Mouse (Mus musculus) liver, embryonic 13.5 days (tissue): ENCODE results near the gene Gm17651. TPM values are rescaled to one million over a fixed set of nuclear protein-coding genes. Genes with fewer than 3 reads are reported as not detected.

Experiments used
- ATAC-seq: fragments of 200-750 bp; cut with Nextera tagmentation; 2 replicates; pipeline ENCODE4 v1.8.0; 2017; ENCODE audit warnings: low read depth, mild to moderate bottlenecking, moderate number of reproducible peaks, moderate library complexity
- DNase-seq: peaks from one replicate; pipeline ENCODE4 v3.0.0; 2022
- H3K27ac ChIP-seq: fragments of 300-500 bp; sonication (generic); 2 replicates; pipeline ENCODE4 v1.5.1; 2015; ENCODE audit warnings: moderate library complexity, mild to moderate bottlenecking, inconsistent platforms
- H3K27me3 ChIP-seq: fragments of 300-500 bp; sonication (generic); 2 replicates; pipeline ENCODE4 v1.6.1; 2015; ENCODE audit warnings: mild to moderate bottlenecking, inconsistent platforms
- H3K36me3 ChIP-seq: fragments of 300-500 bp; sonication (generic); 2 replicates; pipeline ENCODE4 v1.6.1; 2015; ENCODE audit warnings: mild to moderate bottlenecking, inconsistent platforms
- H3K4me1 ChIP-seq: fragments of 300-500 bp; sonication (generic); replicated peaks from 2 replicates; pipeline ENCODE4 v1.6.1; 2015; ENCODE audit warnings: inconsistent platforms
- H3K4me2 ChIP-seq: fragments of 300-500 bp; sonication (generic); 2 replicates; pipeline ENCODE4 v1.6.1; 2015; ENCODE audit warnings: inconsistent platforms, mild to moderate bottlenecking, moderate library complexity
- H3K4me3 ChIP-seq: fragments of 300-500 bp; sonication (generic); replicated peaks from 2 replicates; pipeline ENCODE4 v1.5.1; 2015; ENCODE audit warnings: mild to moderate bottlenecking, inconsistent platforms
- H3K9ac ChIP-seq: fragments of 300-500 bp; sonication (generic); 2 replicates; pipeline ENCODE4 v1.6.1; 2015; ENCODE audit warnings: mild to moderate bottlenecking, inconsistent platforms
- H3K9me3 ChIP-seq: fragments of 300-500 bp; sonication (generic); replicated peaks from 2 replicates; pipeline ENCODE4 v1.6.1; 2016; ENCODE audit warnings: inconsistent platforms
- WGBS: fragments of 180-500 bp; shearing (Covaris S2); methylation state at CpG from one replicate; pipeline ENCODE4 v1.1.7; 2015; ENCODE audit not compliant: insufficient replicate concordance; 5-methylcytosine and 5-hydroxymethylcytosine counted together
- polyA plus RNA-seq: library from polyadenylated mRNA; unstranded; fragments of >200 nt; fragmentation: Nextera tagmentation; extraction: Ambion mirVana; gene quantifications from 2 replicates; pipeline ENCODE4 v1.2.1, GENCODE M21; 2015

Gene Gm17651
- polyA plus RNA-seq, 1 experiment from 2014 or later = not detected

DNA sequence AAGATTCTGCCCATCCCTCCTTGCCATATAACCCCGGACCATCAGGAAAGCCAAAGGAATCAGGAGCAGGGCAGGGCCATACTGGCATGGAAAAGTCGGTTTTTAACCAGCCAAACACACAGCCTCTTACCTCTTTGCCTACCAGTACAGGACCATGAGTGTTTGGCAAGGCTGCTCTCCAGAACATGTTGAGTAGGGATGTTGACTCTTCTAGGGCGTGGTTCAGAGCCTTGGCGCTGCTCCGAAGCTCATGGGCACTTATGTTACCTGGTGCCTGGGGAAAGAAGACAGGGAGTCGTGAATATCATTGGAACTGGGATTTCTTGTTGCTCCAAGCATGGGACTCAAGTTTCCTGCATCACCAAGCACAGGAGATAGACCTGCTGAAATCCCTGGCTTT lies 19.3 kb upstream of the Gm17651 start:
- no peak overlapping the region for H3K9ac ChIP-seq
- H3K9me3 ChIP-seq = no peaks in the 10 kb centered on the region
- no peaks in the 10 kb centered on the region for H3K27me3 ChIP-seq
- DNase-seq (no peak), ATAC-seq (no peak)
- no peak overlapping the region for H3K27ac ChIP-seq
- no peak overlapping the region for H3K4me2 ChIP-seq
- no peaks in the 10 kb centered on the region for H3K4me1 ChIP-seq
- 62% methylated on average over 6 of the region's 6 CpGs for WGBS
- no peak overlapping the region for H3K4me3 ChIP-seq
- H3K36me3 ChIP-seq = no peaks in the 10 kb centered on the region

- Histone ChIP-seq H3K9me3 (no peaks in the 10 kb centered on the region), H3K4me2 (no peak overlapping the region), H3K27me3 (no peaks in the 10 kb centered on the region), H3K27ac (no peak overlapping the region), H3K36me3 (no peaks in the 10 kb centered on the region), H3K4me3 (no peak overlapping the region), H3K4me1 (no peaks in the 10 kb centered on the region), H3K9ac (no peak overlapping the region)
- 67% methylated on average over 12 of the region's 12 CpGs for WGBS
- no peak for ATAC-seq
- DNase-seq = no peak
Observed at GRCm38 (mm10) chr3:97691443-97692017, 17.0 kb upstream of the Gm17651 start.

DNA sequence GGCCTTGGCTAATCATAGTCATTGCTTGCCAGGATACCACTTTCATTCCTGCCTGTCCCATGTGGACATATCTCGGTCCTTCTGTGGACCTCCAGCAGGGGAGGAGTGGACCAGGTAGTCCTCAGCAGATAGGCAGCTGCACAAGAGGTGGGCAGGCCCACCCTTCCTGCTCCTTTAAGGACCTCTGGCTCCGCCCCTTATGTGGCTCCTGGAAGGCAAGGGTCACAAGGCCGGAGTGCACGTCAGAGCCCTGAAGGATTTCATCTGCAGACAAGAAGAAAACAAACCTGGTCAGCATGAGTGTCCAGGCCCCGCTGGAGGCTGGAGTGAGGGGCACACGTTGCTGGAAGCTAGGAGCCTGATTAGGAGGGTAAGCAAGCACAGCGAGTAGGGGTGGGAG lies 16.1 kb upstream of the Gm17651 start:
- Histone ChIP-seq H3K4me3 (no peak overlapping the region), H3K9me3 (no peaks in the 10 kb centered on the region), H3K36me3 (no peaks in the 10 kb centered on the region), H3K27ac (no peak overlapping the region), H3K4me2 (no peak overlapping the region), H3K4me1 (no peaks in the 10 kb centered on the region), H3K27me3 (no peaks in the 10 kb centered on the region), H3K9ac (no peak overlapping the region)
- 56% methylated on average over 7 of the region's 7 CpGs for WGBS
- DNase-seq (no peak), ATAC-seq (no peak)

DNA sequence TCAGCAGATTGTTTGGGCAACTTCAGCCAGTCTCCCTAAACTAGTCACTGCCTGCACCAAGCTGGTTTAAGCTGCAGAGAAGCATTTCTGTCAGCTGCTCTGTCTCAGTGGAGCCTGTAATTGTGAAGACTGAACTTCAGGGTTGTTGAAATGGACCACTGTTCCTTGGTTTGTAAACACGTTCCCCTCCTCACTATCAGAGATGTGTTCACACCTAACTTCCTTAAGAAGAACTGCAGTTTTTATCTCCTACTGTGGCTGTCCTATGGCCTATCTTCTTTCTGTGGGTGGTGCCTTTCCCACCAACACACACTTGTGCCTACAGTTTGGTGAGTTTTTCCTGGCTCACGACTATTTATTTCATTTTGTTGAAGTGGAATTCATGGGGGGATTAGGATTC lies 14.8 kb upstream of the Gm17651 start:
- Histone ChIP-seq H3K4me1 (peaks cover under 1% of the 10 kb centered on the region), H3K9me3 (no peaks in the 10 kb centered on the region), H3K4me3 (no peak overlapping the region), H3K36me3 (no peaks in the 10 kb centered on the region), H3K27ac (no peak overlapping the region), H3K9ac (no peak overlapping the region), H3K27me3 (peaks cover 3% of the 10 kb centered on the region), H3K4me2 (no peak overlapping the region)
- 21% methylated on average over 2 of the region's 2 CpGs for WGBS
- DNase-seq (no peak), ATAC-seq (no peak)

DNA sequence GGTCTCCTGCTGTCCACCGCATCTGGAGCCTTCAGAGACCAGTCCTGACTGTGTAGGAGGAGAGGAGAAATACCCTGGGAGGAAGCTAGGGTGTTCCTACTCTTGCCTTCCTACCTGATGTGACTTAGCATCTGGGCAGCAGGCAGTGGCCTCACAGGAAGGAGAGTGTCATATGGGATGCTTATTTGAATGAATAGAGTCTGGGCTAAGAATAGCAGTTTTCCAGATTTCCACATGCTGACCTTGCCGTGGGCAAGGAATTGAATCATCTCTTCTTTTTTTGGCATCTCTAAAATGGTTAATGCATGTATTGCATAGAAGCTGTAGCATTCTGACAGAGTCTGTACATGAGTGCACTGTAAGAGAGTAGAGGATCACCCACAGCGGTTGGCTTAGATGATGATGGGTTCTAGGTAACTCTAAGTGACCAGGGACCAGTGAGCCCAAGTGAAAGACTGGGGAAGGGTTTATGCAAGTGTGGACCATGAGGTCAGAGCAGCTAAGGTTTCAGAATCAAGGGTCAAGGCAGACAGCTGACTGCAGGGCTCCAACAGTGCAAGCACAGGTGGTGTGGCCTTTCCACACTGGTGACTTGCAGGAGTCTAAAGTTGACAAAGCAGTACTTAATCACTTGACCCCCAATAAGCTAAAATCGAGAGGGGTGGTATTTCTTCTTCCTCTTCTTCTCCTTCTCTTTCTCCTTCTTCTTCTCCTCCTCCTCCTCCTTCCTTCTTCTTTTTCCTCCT lies 12.1 kb upstream of the Gm17651 start:
- H3K4me1 ChIP-seq = peaks cover 17% of the 10 kb centered on the region
- ATAC-seq = no peak
- no peak for DNase-seq
- no peak overlapping the region for H3K4me2 ChIP-seq
- H3K27ac ChIP-seq = no peak overlapping the region
- no peaks in the 10 kb centered on the region for H3K9me3 ChIP-seq
- no peak overlapping the region for H3K4me3 ChIP-seq
- H3K36me3 ChIP-seq = no peaks in the 10 kb centered on the region
- peaks cover 27% of the 10 kb centered on the region for H3K27me3 ChIP-seq
- no peak overlapping the region for H3K9ac ChIP-seq
- WGBS = 57% methylated on average over 4 of the region's 4 CpGs

DNA sequence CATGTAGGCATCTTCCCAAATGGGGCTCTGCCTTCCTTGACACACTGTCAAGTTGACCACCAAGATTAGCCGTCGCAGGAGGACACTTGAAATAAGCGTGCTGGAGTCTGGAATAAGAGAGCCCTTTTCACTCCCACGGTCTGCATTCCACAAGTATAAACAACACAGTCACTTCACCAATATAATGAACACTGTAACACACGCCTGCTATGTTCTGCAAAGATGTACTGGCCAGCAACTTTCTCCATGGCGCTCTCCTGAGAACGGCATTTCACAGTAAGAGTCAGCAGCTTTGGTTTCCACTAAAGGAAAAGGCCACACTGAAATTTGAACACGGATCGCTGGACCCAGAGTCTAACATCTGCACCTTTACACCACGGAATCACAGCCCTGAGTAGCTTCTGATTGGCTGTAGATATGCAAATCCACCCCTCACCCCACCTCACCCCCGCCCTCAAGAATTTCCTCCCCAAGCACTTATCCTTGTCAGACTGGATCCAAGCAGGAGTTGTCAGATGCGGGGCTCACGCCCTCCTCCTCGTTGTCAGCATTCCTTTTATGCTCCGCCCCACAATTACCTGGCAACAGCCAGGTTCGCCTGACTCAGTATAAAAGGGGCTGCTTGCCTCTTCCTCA lies 9.2 kb upstream of the Gm17651 start:
- ATAC-seq = no peak
- H3K4me2 ChIP-seq = no peak overlapping the region
- no peaks in the 10 kb centered on the region for H3K9me3 ChIP-seq
- DNase-seq = no peak
- no peak overlapping the region for H3K27ac ChIP-seq
- no peak overlapping the region for H3K4me3 ChIP-seq
- H3K4me1 ChIP-seq = peaks cover 29% of the 10 kb centered on the region
- H3K27me3 ChIP-seq = peaks cover 27% of the 10 kb centered on the region
- no peak overlapping the region for H3K9ac ChIP-seq
- WGBS = 19% methylated on average over 16 of the region's 16 CpGs
- H3K36me3 ChIP-seq = no peaks in the 10 kb centered on the region

DNA sequence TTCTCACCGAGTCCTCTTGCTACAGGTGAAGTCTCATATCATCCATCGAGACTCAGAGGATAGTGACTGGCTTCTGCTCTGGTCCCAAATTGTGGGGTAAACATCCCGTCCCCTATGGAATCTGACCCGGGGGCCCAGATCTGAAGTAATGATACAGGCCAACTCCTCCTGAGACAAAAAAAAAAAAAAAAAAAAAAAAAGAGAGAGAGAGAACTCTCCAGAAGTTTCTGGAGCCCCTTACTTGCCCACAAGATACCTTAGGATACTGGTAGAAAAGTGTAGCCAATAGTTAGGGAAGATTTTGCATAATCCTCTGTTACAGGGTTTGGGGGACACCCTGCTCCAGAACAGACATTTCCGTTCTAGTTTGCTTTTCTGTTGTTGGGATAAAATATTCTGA lies 8.1 kb upstream of the Gm17651 start:
- H3K27ac ChIP-seq = no peak overlapping the region
- H3K4me3 ChIP-seq = peak overlapping the region; percentile 59
- DNase-seq = no peak
- no peaks in the 10 kb centered on the region for H3K9me3 ChIP-seq
- peaks cover 29% of the 10 kb centered on the region for H3K4me1 ChIP-seq
- peak overlapping the region; percentile 63; the same call in 1 of the 2 replicates for H3K9ac ChIP-seq
- H3K27me3 ChIP-seq = peaks cover 27% of the 10 kb centered on the region
- 19% methylated on average over 5 of the region's 5 CpGs for WGBS
- no peaks in the 10 kb centered on the region for H3K36me3 ChIP-seq
- ATAC-seq = no peak
- peak overlapping the region; percentile 82 for H3K4me2 ChIP-seq

DNA sequence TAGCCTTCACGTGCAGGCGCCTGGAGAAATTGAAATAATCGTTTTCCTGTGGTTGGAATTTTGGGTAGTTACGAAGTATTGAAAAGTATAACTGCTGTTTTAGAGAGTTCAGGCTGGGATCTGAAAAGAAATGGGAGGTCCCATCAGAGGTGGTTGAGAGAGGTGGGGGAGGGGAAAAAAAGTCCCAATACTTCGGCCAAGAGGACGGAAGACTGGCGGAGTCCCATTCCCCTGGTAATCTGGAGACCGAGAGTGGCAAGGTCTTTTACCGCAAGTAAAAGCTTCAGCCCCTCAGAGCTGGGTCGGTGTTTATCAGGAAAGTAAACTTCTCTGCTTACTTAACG lies 7.6 kb upstream of the Gm17651 start:
- ATAC-seq (no peak), DNase-seq (no peak)
- WGBS = 1% methylated on average over 11 of the region's 11 CpGs
- Histone ChIP-seq H3K4me1 (peaks cover 29% of the 10 kb centered on the region), H3K4me2 (peak overlapping the region; percentile 82), H3K9me3 (no peaks in the 10 kb centered on the region), H3K36me3 (no peaks in the 10 kb centered on the region), H3K27ac (no peak overlapping the region), H3K4me3 (peak overlapping the region; percentile 59), H3K27me3 (peaks cover 27% of the 10 kb centered on the region), H3K9ac (peak overlapping the region; percentile 63)

DNA sequence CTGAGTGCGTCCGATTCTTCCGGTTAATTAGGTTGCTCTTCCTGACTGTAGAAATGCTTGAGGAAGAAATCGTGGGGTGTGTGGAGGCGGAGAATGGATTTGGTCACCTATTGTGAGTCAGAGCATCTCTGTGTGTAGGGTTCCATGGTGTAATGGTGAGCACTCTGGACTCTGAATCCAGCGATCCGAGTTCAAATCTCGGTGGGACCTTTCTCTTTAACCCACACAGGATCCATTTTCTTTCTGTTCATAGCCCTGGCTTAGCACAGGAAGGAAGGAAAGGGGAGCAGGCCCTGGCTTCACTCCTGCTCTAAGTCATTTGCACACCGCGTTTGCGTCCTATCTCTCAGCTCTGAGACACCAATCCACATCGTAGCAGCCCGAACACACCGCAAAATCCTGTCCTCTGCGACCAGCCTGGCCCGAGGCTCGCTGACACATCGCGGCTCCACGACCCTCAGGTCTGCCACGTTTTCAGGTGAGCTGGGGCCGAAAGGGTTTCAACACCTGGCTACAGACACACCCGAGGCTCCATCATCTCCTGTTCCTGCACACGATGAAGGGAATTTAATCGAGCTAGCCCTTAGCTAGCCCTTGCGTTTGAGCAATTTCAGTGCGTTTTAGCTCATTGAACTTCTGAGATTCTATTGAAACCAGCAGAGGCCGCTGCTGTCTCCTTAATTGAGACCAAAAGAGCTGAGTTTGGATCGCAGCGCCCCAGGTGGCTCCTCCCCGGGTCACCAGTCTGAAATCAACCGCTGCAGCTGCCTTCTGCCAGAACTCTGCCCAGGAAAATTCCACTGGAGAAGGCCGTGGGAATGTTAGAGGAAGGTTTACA lies 7.0 kb upstream of the Gm17651 start:
- no peak overlapping the region for H3K27ac ChIP-seq
- H3K4me2 ChIP-seq = peak overlapping the region; percentile 82
- ATAC-seq = peak; percentile 49
- under 1% methylated on average over 33 of the region's 33 CpGs for WGBS
- H3K9me3 ChIP-seq = no peaks in the 10 kb centered on the region
- peak; percentile 47 for DNase-seq
- H3K4me1 ChIP-seq = peaks cover 29% of the 10 kb centered on the region
- H3K36me3 ChIP-seq = no peaks in the 10 kb centered on the region
- H3K9ac ChIP-seq = peak overlapping the region; percentile 63
- peaks cover 27% of the 10 kb centered on the region for H3K27me3 ChIP-seq
- H3K4me3 ChIP-seq = peak overlapping the region; percentile 59

DNA sequence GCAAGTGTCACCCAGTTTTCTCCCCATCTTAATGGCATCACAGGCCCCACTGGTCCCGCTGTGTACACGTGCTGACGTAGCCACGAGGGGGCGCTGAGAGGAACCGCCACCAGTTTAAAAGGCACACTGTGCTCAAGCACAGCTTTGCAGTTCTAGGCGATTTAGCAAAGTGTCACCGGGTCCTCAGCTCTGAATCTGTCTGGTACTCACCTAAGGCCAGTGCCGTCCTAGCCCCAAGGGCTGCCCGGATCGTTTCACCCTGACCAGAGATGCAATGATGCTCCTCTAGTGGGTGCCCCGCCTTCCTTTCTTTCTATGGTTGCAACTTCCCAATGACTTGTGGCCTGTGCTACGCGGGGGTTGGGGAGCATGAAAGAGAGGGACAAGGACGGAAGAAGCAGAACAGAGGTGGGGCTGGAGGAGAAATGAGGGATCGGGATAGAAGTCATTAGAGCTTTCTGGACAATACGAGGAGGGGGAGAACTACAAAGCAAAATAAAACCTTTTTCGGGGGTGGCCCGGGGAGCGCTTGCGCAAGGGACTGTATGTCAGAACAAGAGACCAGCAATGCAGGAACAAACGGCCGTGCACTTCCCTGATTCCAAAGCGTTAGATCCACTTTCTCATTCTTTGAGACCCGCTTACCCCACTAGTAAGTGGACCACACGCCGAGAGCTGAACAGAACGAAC lies 6.3 kb upstream of the Gm17651 start:
- H3K4me1 ChIP-seq = peaks cover 29% of the 10 kb centered on the region
- peaks cover 27% of the 10 kb centered on the region for H3K27me3 ChIP-seq
- H3K27ac ChIP-seq = no peak overlapping the region
- H3K9ac ChIP-seq = peak overlapping the region; percentile 63
- 3% methylated on average over 28 of the region's 28 CpGs for WGBS
- DNase-seq (peak; percentile 69), ATAC-seq (peak; percentile 80)
- no peaks in the 10 kb centered on the region for H3K36me3 ChIP-seq
- no peaks in the 10 kb centered on the region for H3K9me3 ChIP-seq
- H3K4me2 ChIP-seq = peak overlapping the region; percentile 82
- H3K4me3 ChIP-seq = peak overlapping the region; percentile 59

GRCm38 (mm10) chr3:97678416-97678815 lies 3.9 kb upstream of the Gm17651 start:
- Histone ChIP-seq H3K4me3 (no peak overlapping the region), H3K27ac (no peak overlapping the region), H3K9me3 (no peaks in the 10 kb centered on the region), H3K4me1 (peaks cover 23% of the 10 kb centered on the region), H3K27me3 (peaks cover 15% of the 10 kb centered on the region), H3K9ac (no peak overlapping the region), H3K36me3 (no peaks in the 10 kb centered on the region), H3K4me2 (no peak overlapping the region)
- ATAC-seq (no peak), DNase-seq (no peak)
- WGBS = 71% methylated on average over 3 of the region's 3 CpGs
